Mouse (Mus musculus) cerebellum, adult 18-20 months (tissue): ENCODE measurements around the gene Smyd3.

ENCODE experiments used
- DNase-seq, 2 experiments: peaks; one replicate each; pipeline ENCODE4 v3.0.0; 2021

The Smyd3 gene

DNA sequence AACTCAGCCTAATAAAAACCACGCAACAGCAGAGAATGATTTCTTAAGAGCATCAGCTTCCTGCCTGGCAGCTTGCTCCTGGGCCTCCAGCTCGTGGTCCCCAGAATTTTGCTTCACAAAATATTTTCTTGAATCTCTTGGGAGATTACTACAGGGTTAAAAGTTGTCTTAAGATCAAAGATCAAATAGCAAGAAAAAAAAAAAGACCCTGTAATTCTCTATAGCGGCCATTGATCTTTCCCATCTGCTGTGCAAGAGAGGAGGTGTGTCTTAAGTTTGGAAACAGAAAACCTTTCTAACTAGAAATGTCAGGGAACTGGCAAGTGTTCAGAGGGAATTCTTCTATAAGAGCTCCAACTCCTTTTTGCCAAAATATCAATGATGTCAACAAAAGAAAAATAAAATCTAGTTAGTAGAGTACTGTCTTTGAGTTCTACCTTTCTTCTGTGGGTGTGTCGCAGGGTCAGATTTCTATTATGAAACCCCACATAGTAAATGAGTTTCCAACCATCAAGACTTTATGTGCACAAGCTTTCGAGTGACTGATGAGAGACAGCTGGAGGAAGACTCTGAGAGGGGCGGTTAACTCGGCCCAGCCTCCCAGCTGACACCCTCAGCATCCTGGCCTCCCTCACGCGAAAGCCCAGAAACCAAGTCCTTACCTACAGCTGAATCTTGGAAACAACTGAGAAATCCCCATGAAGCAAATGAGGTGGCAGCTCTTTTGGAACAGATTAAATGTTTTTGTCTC, 59.4 kb downstream of the Smyd3 start:
- DNase-seq: no peak

DNA sequence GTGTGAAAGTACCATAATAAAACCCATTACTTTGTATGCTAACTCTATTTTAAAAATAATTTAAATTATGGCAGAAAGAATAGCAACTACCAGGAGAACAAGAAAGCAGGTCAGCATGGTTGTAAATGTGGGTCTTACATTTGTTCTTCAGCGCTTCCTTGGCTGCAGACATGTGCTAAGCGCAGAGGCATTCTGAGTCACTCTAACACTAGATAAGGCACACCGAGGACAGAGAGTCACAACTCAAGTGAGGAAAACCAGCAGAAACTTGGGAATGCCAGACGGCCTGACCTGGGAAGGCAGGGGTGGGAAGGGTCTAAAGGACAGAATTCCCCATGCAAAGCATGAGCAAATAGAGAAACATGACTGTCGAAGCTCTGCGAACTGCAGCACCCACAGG, 63.2 kb downstream of the Smyd3 start:
- no peak for DNase-seq

DNA sequence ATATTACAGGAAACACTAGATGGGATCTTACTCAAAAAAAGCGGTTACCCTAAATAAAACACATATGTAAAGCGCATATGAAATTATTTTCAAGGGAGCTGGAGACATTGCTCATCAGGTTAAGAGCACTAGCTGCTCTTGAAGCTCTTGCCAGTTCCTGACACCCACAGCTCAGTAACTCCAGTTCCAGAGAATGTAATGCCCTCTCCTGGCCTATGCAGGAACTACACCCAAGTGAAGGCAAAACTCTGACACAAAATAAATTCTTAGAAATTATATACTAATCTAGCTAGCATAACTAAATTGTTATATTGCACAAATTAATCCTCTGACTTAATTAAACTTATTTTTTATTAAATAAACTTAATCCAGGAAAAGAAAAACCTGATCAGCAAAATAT, 66.6 kb downstream of the Smyd3 start:
- no peak for DNase-seq

DNA sequence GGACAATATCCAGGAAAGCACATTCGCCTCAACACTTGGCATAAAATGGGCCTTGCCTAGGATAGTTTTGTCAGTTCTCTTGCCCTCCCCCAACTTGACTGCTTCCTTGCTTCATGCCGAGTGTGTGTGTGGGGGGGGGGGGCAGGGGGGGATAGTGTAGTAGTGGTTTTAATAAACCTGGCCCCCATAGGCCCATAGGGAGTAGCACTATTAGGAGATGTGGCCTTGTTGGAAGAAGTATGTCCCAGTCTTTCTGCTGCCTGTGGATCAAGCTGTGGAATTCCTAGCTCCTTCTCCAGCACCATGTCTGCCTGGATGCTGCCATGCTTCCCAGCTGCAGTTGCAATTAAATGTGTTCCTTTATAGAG, 71.0 kb downstream of the Smyd3 start:
- no peak for DNase-seq

DNA sequence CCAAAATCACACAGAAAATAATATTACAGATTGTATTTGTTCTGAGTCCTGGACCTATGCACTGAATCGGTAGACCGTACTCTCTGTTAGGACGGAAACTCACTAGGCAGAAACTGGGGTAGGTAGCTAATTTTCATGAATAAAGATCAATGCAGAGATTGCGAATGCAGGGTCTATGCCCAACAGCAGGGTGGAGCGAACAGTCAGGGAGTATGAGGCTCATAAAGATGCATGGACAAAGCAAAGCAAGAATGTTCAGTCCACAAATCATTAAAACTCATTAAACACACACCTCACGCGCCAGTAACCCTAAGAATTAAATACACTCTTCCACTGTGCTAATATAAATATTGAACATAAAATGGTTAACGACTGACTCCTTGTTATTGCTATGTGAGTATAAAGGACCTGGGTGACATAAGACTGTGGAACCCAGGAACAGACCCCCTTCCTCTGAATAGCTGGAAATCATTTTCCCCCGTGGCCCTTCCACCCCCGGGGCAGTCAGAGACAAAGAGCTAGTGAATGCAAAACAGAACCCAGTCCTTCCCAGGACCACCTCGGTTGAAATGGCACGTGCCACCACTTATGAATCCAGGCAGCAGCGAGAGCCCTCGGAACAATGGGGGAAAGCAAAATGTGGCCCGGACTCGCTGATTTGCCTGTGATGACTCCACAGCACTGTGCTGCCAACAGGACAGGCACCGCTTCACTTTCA, 71.6 kb downstream of the Smyd3 start:
- no peak for DNase-seq

DNA sequence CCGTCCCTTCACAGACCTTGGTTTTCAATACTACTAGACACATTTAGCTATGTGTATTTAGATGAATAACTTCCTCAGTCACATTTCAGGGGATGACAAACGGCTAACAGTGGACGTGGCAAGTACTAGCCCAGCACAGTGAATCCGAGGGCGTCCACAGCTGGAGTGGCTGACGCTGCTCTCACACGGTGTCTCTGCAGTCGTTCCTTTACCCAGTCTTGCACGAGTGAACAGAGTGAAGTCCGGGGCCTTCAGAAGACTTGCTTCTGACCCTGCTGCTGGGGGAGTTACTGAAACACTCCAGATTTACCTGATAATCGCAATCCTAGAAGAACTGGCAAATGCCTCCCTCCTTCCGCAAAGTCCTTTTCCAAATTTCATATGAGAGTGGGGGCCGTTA, 74.0 kb downstream of the Smyd3 start:
- no peak for DNase-seq

DNA sequence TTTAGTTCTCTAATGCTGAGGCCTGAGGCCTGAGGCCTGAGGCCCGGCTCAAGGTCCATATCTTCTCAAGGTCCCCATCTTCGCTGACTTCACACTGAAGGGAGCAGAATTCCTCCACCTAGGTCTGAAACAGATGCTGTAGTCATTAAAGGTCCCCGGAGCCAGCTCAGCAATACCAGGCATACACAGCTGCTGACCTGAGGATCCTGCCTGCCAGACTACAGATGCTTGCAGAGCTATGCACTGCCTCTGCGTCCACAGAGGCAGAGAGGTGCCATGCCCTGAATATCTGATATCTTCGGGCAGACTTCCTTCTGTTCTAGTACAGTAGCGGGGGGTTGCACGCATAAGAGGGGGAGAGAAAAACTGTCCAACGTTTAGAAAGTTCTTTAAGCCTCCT, 74.4 kb downstream of the Smyd3 start:
- DNase-seq: no peak

DNA sequence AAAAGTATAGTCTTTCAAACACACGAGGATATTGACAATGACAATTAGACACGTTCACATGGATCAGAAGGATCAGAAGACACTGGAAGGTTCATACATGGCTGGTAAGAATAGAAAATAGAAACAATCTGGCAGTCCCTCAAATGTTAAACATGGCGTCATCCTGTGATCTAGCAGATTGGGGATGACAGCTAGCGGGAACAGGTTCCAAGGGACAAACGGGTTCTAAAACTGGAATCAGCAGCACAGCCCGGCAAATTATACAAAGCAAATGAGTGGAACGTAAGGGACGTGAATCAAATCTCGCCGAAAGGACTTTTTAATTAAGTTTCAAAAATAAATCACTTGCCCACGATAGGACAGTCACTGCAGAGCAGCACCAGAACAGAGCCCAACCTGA, 81.2 kb downstream of the Smyd3 start:
- peak; percentile 47 to 59 for DNase-seq

DNA sequence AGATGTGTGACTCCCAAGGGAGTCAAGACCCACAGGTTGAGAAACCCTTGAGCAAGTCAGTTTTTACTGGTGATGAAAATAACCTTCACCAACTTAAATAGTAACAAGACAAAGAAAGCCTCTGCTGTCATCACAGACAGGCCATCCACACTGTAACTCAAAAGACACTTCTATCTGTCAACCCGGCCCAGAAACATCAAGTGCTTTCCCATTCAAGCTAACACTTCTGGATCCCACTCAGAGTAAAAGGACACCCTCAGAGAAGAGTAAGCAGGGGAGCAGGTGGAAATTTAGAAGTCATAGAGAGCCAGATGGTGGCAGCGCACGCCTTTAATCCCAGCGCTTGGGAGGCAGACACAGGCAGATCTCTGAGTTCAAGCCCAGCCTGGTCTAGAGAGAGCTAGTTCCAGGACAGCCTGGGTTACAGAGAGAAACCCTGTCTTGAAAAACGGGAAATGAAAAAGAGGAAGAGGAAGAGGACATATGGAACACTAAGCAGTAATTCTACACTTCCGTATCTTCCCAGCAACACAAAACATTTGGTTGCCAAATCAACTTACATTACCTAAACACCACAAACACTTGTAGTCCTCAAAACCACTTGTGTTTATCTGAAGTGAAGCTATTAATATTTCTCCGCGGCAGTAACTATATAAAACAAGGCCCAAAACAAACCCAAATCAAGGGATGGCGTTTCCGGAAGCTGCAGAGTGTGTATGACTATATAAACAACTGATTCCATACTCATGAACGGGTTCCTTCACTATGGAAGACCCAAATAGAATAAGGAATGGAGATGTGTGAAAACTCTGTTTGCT, 83.2 kb downstream of the Smyd3 start:
- DNase-seq: no peak

DNA sequence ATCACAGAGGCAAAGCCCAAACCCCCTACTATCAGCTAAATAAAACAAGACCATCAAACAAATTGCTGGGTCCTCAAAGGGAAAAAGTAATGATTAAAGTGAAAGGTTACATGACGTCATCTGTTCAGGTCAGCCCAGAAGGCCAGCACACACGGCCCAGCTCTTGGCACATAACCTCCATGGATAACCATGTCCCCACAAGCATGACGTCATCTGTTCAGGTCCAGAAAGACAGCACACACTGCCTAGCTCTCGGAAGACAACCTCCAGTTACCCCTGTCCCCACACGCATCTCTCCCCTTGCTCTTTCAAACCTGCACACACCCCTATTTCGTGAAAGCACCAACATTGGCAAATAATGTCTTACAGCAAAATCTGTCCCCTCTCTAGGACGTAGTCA, 84.0 kb downstream of the Smyd3 start:
- DNase-seq: peak in 1 of 2 experiments; percentile 14

DNA sequence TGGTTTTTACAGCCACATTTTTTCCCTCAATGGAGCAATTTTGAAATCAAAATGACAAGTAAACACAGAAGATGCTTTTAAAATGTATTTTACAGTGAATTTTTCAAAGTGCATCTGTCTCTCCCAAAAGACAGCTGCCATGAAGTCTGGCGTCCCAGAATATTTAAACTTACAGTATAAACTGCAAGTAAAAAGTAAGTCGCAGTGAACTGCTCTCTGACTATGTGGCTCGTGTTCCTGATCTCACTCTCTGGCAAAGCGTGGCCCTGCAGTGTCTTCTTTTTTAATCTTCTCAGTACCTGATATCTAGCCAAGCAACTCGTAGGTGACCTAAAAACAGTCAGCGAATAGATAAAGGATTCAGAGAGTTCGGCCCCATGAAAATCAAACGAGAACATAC, 84.5 kb downstream of the Smyd3 start:
- DNase-seq: no peak

DNA sequence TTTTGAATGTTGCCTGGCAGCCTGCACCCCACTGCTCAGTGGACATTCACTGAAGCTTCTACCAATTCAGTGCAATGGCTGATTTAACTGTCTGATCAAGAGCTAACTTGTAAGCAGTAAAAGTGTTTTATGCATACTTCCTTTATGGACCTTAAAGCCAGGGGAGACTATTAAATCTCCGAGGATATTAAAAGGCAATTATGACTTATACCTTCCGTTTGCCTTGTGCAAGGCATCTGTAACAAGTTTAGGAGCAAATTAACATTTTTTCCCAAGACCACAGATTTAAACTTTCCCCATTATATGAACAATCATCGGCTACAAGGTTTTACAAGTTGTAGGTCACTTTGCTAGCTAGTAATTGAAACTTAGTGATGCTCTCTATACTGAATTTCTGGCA, 87.8 kb downstream of the Smyd3 start:
- no peak for DNase-seq

DNA sequence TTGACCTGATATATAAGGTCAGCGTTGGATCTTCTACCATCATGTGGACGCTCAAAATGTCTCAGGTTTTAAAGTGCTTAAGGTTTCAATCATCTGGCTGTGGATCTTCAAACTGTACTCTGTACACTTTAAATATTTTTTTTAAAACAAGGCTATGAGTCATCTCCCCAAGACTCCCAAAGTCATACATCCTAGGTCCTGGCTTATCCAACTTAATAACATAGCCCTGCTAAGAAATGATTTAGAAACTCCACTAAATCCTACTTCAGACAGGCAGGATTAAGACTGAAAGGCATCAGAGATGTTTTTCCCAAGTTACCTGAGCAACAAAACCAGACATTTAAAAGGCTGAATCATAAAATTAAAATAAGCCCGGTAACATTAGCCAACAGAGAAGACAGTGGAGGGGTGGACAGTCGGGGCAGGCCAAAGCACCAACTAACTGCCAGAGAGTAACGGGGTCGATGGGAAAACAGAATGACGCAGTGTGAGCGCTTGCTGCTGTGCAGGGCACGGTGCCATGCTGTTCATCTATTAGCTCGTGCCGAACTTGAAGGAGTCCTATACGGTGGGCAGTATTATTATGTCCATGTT, 92.9 kb downstream of the Smyd3 start:
- no peak for DNase-seq

DNA sequence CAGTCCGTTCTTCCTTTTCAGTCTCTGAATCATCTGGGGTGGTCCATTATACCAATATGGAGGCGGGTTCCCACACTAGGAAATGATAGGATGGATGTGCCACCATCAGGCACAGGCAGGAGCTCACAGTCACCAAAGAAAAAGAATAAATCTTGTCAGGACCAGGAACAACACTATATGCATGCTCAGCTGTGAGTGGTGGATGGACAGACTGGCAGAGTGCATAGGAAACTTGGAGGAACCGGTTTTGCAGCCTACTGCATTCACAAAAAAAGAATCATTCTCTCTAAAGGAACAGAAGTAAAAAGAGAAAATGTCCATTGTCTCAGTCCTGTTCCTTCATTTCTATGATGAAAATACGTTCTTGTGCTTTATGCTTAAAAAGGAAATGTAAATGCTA, 98.8 kb downstream of the Smyd3 start:
- DNase-seq: no peak

DNA sequence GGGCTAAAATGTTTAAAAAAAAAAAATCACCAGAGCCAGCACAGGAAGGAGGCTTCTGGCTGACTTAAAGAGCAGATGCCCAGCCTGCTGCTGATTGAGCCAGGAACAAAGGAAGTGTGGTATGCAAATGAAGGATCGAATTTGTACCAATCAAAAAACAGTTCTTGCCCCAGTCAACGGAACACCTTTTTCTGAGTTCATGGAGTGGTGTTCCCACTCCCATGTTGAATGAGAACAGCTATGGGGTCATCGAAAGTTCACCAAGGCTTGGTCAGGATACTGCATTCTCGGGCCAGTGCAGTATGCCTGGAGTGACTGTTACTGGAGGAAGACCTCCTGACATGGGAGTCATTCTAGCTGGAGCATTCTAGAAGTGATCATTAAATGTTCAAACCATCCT, 109.8 kb downstream of the Smyd3 start:
- no peak for DNase-seq

DNA sequence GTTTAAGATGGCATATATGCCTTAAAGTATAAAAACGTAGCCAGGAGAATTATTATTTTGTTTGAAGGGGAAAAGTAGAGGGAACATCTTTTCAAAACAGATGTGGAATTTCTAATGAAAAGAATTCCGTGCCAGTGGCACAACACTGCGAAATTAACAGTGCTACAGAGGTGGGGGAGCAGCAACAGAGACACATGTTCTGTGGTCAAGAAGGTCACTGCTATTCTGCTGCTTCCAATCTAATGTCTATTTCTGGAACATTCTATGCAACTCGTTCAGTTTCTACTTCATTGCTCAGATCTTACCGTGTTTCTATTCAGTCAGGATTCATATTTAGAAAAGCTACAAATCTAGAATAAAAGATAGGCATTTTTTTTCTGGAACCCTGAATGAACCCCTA, 117.0 kb downstream of the Smyd3 start:
- DNase-seq: no peak

DNA sequence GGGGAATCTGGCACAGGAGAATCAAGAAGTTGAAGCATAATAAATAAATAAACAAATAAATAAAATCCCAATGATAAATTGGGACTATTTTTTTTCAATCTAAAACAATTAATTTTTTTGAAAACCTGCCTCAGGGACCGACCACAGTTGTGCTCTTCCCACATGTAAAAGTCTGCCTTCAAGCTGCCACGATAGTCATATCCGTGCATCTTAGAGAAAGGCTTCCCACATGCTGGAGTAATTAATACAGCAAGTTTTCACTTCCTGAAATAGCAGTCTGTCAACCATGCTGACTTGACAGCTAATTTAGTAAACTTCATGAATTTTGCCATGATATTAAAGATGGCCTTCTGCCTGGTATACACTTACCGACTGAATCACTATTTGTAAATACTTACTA, 119.2 kb downstream of the Smyd3 start:
- no peak for DNase-seq

DNA sequence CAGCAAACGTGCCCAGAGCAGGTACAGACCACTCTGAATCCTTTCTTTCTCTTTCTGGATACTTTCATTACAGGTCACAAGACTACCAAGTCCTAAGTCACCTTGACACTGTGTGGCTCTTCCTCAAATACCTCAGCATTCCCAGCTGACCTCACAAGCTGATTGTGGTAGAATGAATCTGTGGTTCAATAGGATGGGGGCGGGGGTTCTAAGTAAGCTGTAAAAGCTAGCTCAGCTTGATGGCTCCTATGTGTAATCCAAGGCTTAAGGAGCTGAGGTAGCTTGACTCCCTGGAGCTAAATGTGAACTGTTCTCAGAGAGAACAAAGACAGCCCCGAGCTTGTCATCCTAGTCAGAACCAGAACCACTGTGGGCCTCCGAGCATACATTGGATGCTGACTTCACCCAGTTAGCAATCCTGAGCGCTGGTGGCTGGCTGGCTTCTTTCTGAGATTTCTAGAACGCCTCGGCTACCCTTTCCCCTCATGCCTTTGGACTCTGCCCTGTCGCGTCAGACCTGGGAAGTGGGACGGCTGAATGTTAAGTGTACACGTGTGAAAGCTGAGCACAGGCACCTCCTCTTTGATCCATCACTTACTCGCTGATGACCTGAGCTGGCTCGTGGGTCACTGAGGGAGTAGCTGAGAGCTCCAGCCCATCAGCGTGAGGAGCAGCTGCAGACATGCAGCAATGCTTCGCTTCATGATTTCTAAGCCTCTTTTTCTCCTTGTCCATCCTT, 131.4 kb downstream of the Smyd3 start:
- DNase-seq: no peak

DNA sequence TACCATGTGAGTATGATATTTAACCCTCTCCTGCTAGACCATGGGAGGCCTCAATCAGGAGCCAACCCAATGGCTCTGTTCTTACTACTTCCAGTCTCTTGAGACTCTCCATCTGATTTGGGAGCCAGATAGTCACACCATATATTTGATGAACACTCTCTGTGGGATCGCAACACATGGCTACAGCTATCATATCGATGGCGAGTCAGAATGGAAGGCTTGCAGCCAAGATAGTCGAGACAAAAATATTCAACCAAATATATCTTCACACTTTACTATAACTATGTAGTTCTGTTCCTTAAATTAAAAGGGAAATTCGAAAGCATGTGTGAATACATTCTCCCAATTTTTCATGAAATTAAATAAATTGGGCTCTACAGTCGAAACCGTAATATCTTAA, 132.2 kb downstream of the Smyd3 start:
- DNase-seq: no peak

DNA sequence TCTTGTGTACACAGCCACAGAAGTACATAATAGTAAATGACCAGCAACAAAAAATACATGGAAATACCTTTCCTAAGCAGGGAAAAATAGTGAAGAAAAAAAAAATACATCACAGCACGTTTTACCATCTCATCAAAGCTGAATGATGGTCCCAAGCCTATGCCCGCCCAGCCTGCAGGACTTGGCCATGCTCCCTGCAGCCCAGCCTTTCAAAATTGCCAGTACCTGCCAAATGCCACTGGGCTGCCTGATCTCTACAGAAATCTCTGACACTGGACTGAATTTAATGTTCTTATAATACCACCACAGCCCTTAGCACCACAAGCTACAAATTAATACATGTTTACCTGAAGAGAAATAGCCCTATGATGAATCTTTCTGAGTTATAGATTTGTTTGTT, 133.5 kb downstream of the Smyd3 start:
- peak; percentile 16 to 20 for DNase-seq

DNA sequence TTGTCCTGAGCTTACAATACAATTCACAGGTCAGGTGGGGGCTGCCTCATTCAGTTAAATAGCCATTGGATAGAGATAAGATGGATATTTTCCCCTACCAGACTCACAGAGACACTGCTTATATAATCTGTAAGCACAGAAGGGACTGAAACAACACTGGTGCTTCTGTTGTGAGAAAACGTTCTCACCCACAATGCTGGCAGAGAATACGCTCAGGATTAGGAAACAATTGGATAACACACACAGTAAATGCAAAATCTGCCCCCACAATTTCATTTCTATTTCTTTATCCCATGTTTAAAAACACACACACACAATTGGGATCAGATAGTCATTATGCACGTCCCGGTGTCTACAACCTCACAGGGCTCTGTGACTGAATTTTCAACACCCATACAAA, 139.7 kb downstream of the Smyd3 start:
- no peak for DNase-seq

DNA sequence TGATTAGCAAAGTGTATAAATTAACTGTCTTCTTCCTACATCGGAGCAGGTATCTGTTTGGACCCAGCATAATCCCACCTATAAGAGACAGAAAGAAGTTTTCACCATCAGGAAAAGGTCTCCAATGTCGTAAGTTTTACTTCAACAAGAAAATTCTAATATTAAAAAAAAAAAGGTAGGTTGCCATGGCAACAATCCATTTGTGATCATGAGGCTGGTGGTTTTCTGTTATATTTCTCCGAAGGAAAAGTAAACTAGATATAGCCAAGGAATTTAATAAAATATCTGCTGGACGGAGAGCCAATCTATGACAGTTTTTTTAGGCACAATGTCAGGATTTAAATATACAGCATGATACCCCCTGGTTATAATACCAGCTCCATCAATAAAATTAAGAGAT, 142.9 kb downstream of the Smyd3 start:
- DNase-seq: no peak

DNA sequence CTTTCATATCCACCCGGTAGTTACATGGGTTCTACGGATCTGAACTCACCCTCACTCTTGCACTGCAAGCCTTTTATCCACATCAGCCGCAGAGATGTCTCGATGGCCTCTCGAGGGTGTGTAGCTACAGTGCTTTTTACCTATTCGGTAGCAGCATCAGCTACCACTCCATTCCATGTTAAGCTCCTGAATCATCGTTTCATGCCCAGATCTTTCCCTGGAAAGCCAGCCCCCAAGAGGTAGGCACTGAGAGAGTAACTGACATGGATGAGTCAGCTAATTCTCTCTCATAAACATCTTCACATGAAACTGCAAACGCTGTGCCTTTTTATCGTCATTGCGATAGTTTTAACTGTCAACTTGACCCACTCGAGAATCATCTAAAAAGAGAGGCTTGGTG, 143.9 kb downstream of the Smyd3 start:
- DNase-seq: no peak
